Mouse (Mus musculus) ES-Bruce4 (cell line): ENCODE data around the gene Nxpe5. TPM values are rescaled to one million over a fixed set of nuclear protein-coding genes. Genes with fewer than 3 reads are reported as not detected.
"Not testable (repeated sequence)": the region's sequence is repeated elsewhere in the genome, so short reads cannot be mapped to it uniquely, and the experiment has no call there.

ENCODE experiments used
- H3K27ac ChIP-seq: 2 replicates; pipeline ENCODE4 v1.5.1; 2012; ENCODE audit warnings: low read length, inconsistent platforms; ENCODE audit not compliant: insufficient read depth
- H3K27me3 ChIP-seq: 2 replicates; pipeline ENCODE4 v1.6.1; 2012; ENCODE audit warnings: mild to moderate bottlenecking, low read length, inconsistent platforms; ENCODE audit not compliant: control insufficient read depth, poor library complexity, insufficient read depth, severe bottlenecking
- H3K36me3 ChIP-seq: 2 replicates; pipeline ENCODE4 v1.6.1; 2012; ENCODE audit warnings: inconsistent platforms, mild to moderate bottlenecking, low read length, moderate library complexity; ENCODE audit not compliant: control insufficient read depth, poor library complexity, insufficient read depth, severe bottlenecking
- H3K4me1 ChIP-seq: one replicate; pipeline ENCODE4 v1.8.1; 2011; ENCODE audit warnings: low read length; ENCODE audit not compliant: control insufficient read depth, insufficient read depth
- H3K4me3 ChIP-seq: 2 replicates; pipeline ENCODE4 v1.5.1; 2011; ENCODE audit warnings: low read depth, mild to moderate bottlenecking, low read length
- H3K9ac ChIP-seq: 2 replicates; pipeline ENCODE4 v1.6.1; 2012; ENCODE audit warnings: low read depth, mild to moderate bottlenecking, inconsistent platforms; ENCODE audit not compliant: poor library complexity, severe bottlenecking
- H3K9me3 ChIP-seq: replicated peaks from 2 replicates; pipeline ENCODE4 v1.6.1; 2012; ENCODE audit warnings: mild to moderate bottlenecking, low read length, inconsistent platforms; ENCODE audit not compliant: control insufficient read depth, poor library complexity, insufficient read depth, severe bottlenecking
- CTCF ChIP-seq: IDR thresholded peaks from one replicate; pipeline ENCODE4 v1.8.1; 2011; ENCODE audit warnings: low read depth, low read length
- EP300 ChIP-seq: IDR thresholded peaks from 2 replicates; pipeline ENCODE4 v1.6.1; 2011; ENCODE audit warnings: low read depth, low read length; ENCODE audit not compliant: insufficient read depth
- POLR2A ChIP-seq: IDR thresholded peaks from one replicate; pipeline ENCODE4 v1.8.1; 2011; ENCODE audit warnings: low read length; ENCODE audit not compliant: insufficient read depth
- polyA plus RNA-seq: library from polyadenylated mRNA; stranded (reverse); fragments of >200 nt; gene quantifications from 2 replicates; pipeline ENCODE4 v1.2.4, GENCODE M21; 2011; ENCODE audit warnings: low read depth; ENCODE audit not compliant: missing spikeins, insufficient read depth, insufficient read length

Nxpe5 gene
- polyA plus RNA-seq, 1 experiment, result not detected

- Histone ChIP-seq H3K27ac (no peak overlapping the region), H3K4me3 (no peak overlapping the region), H3K9me3 (no peaks in the 10 kb centered on the region), H3K9ac (peak overlapping the region; percentile 63; the same call in 1 of the 2 replicates), H3K27me3 (no peaks in the 10 kb centered on the region), H3K36me3 (no peaks in the 10 kb centered on the region), H3K4me1 (no peaks in the 10 kb centered on the region)
- no peak for TF ChIP-seq CTCF
- no peak for TF ChIP-seq EP300
- no peak for TF ChIP-seq POLR2A
Observed at GRCm38 (mm10) chr5:138195463-138195862, 30.2 kb upstream of the Nxpe5 start.

DNA sequence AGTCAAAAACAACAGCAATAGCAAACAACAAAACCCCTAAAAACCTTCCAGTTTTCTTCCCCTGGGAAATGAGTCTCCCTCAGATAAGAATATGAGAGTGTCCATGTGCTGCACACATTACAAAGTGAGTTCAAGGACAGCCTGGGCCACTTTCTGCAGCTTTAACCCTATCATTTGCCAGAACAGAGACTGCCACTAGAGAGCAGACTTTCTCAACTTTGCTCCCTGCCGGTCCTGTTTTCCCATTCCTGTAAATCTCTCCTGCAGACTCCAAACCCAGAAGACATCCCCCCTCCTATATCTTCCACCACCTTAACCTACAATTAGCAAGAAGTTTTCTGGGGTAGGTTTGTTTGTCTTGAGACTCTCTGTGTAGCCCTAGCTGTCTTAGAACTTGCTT, 26.1 kb upstream of the Nxpe5 start:
- TF ChIP-seq POLR2A, result no peak
- peak; percentile 32 for TF ChIP-seq CTCF
- TF ChIP-seq EP300, result no peak
- no peaks in the 10 kb centered on the region for H3K4me1 ChIP-seq
- H3K27ac ChIP-seq, result no peak overlapping the region
- H3K27me3 ChIP-seq, result no peaks in the 10 kb centered on the region
- H3K36me3 ChIP-seq, result no peaks in the 10 kb centered on the region
- peaks cover 8% of the 10 kb centered on the region for H3K9me3 ChIP-seq
- no peak overlapping the region for H3K4me3 ChIP-seq
- no peak overlapping the region for H3K9ac ChIP-seq

DNA sequence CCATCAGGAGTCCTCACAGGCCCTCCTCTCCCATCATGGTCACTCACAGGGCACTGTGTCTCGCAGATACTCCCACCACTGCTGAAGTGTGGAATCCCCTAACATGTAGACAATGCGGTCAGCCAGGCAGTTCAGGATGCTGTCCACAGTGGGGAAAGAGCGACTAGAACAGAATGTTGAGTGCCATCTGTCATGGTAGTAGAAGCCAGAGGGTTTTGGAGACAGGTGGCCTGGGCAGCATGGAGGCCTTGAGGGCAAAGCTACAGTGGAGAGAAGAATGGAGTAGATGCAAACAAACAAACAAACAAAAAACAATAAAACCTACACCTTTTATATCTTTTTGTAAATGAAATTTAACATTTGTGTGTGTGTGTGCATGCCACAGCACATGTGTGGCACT, 23.6 kb upstream of the Nxpe5 start:
- no peaks in the 10 kb centered on the region for H3K36me3 ChIP-seq
- no peaks in the 10 kb centered on the region for H3K27me3 ChIP-seq
- H3K9me3 ChIP-seq, result peaks cover 14% of the 10 kb centered on the region
- H3K4me3 ChIP-seq, result no peak overlapping the region
- no peaks in the 10 kb centered on the region for H3K4me1 ChIP-seq
- H3K9ac ChIP-seq, result no peak overlapping the region
- no peak for TF ChIP-seq EP300
- no peak for TF ChIP-seq CTCF
- TF ChIP-seq POLR2A, result no peak
- no peak overlapping the region for H3K27ac ChIP-seq

DNA sequence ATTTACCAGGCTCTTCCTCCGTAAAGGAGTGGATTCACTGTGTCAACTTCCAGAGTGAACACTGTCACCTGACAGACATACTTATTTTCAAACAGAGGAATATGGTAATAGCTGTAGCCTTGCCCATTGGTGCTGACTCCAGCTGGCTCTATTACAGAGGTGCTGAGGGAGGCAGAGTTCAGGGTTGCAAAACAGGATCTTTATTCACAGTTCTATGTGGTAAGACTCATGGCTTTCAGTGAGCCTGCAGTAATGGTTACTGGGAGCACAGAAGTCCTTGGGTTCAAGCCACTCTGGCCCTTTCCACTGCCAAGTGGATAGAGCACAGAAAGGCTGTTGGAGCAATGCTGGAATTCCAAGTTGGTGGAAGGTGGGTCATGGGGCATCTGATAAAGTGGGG, 18.4 kb upstream of the Nxpe5 start:
- no peak overlapping the region for H3K27ac ChIP-seq
- no peak overlapping the region for H3K9ac ChIP-seq
- no peaks in the 10 kb centered on the region for H3K4me1 ChIP-seq
- H3K36me3 ChIP-seq, result no peaks in the 10 kb centered on the region
- H3K4me3 ChIP-seq, result no peak overlapping the region
- no peaks in the 10 kb centered on the region for H3K27me3 ChIP-seq
- peaks cover 14% of the 10 kb centered on the region for H3K9me3 ChIP-seq
- no peak for TF ChIP-seq POLR2A
- TF ChIP-seq CTCF, result no peak
- no peak for TF ChIP-seq EP300

GRCm38 (mm10) chr5:138207873-138208272, 17.8 kb upstream of the Nxpe5 start:
- no peak overlapping the region for H3K9ac ChIP-seq
- no peaks in the 10 kb centered on the region for H3K4me1 ChIP-seq

DNA sequence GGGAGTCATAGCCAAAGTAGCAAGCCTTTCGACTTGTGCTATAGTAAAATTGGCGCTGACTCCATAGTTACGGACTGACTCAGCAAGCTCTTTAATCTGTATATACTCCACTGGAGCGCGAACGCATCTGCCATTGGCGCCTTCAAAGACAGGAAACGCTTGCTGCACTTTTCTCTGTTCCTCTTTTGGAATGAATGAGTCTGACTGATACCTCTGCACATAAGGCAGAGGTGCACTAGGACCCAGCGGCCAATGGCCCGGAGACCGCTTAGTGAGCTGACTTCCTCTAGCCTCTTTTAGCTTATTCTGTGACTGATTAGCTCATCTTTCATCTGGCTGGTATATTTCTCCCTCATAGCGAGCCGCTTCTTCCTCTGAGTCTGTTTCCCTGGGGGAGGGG, 9.1 kb upstream of the Nxpe5 start:
- H3K4me1 ChIP-seq, H3K27me3 ChIP-seq, H3K36me3 ChIP-seq, H3K27ac ChIP-seq, H3K9ac ChIP-seq, H3K4me3 ChIP-seq: not testable (repeated sequence)
- H3K9me3 ChIP-seq, result peaks cover 33% of the 10 kb centered on the region

More at GRCm38 (mm10) chr5:138207873-138208272, 17.8 kb upstream of the Nxpe5 start:
- Histone ChIP-seq H3K9me3 (peaks cover 17% of the 10 kb centered on the region), H3K27me3 (no peaks in the 10 kb centered on the region), H3K36me3 (no peaks in the 10 kb centered on the region), H3K27ac (no peak overlapping the region), H3K4me3 (no peak overlapping the region)
- TF ChIP-seq CTCF (no peak), EP300 (no peak), POLR2A (no peak)

DNA sequence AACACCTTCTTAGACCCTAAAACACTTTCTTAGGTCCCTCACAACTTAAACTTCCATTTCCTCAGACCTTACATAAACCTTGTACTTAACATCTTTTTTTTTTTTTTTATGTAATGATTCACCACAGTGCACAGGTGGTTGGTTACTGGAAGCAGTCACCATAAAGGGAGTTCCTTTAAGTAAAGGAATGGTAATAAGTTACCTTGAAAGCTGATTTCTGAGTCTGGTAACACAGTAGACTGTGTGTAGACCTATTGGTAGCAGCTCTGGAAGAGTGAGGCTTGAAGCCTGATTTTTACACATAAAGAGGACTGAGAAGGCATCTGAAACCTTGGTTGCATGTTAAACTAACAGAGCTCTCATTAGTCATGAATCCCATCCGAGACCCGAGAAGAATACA, 5.8 kb upstream of the Nxpe5 start:
- Histone ChIP-seq H3K27ac (no peak overlapping the region), H3K36me3 (no peaks in the 10 kb centered on the region), H3K27me3 (no peaks in the 10 kb centered on the region), H3K9ac (no peak overlapping the region), H3K4me1 (no peaks in the 10 kb centered on the region), H3K9me3 (peaks cover 25% of the 10 kb centered on the region), H3K4me3 (no peak overlapping the region)
- no peak for TF ChIP-seq CTCF
- TF ChIP-seq POLR2A, result no peak
- no peak for TF ChIP-seq EP300
